Comparison of ENCODE assay signal across 11 mouse cellular contexts in genomic region chr6:52169499-52170165, GRCm38 (mm10). TPM values are rescaled to one million over a fixed set of nuclear protein-coding genes. Genes with fewer than 3 reads are reported as not detected.
DNase-seq lines count a peak whose midpoint lies in the region; ATAC-seq lines count a peak whose summit lies in the region.
"Had no signal": no experiment of that assay in that cellular context is flagged by ENCODE, and none has a peak within 500 bp of the region (broad histone marks: within the 10 kb centered on the region; RNA-seq: fewer than 3 reads in every experiment).

No protein-coding gene starts in this region.

- peak overlapping the region; percentile 32 for H3K4me2 ChIP-seq in kidney, embryonic 14.5 days (replicated peaks; ENCODE audit: low read depth, low read length)
- H3K4me2 ChIP-seq in intestine, embryonic 14.5 days (ENCODE audit: low read length) = peak overlapping the region; percentile 70
- peak overlapping the region; percentile 99 for H3K4me2 ChIP-seq in neural tube, embryonic 12.5 days (replicated peaks)

- no peak for DNase-seq in kidney, postnatal 36 days
- DNase-seq in embryonic facial prominence, embryonic 10.5 days (ENCODE audit: low spot score) = no peak
- DNase-seq in intestine, embryonic 14.5 days (ENCODE audit: low spot score) = peak; percentile 67
- DNase-seq in thymus, postnatal 4 days = no peak
- no peak for DNase-seq in ovary, postnatal 36 days (ENCODE audit: low spot score)
- DNase-seq: cerebellum, adult 2 months had no signal

- 24% methylated on average over 16 of the region's 16 CpGs for WGBS in kidney, embryonic 14.5 days
- WGBS in embryonic facial prominence, embryonic 10.5 days = 4% methylated on average over 16 of the region's 16 CpGs
- whole genome bisulfite sequencing in intestine, embryonic 14.5 days = 33% methylated on average over 16 of the region's 16 CpGs
- 8% methylated on average over 16 of the region's 16 CpGs for WGBS in neural tube, embryonic 12.5 days

- no peaks in the 10 kb centered on the region for H3K9me3 ChIP-seq in kidney, embryonic 14.5 days (ENCODE audit: control insufficient read depth, low read length)
- H3K9me3 ChIP-seq in embryonic facial prominence, embryonic 10.5 days = no peaks in the 10 kb centered on the region
- H3K9me3 ChIP-seq in intestine, embryonic 14.5 days (ENCODE audit: control insufficient read depth, low read length) = no peaks in the 10 kb centered on the region
- no peaks in the 10 kb centered on the region for H3K9me3 ChIP-seq in neural tube, embryonic 12.5 days

- no peak for ATAC-seq in kidney, embryonic 14.5 days (ENCODE audit: low FRiP score, low TSS enrichment)
- ATAC-seq in intestine, embryonic 14.5 days (replicated peaks; ENCODE audit: low FRiP score, low TSS enrichment, low read depth) = no peak
- ATAC-seq in neural tube, embryonic 12.5 days (ENCODE audit: low FRiP score, low read depth) = no peak
- no peak for ATAC-seq in inflammation-experienced regulatory T-cells, adult 6 months
- ATAC-seq: forebrain, embryonic 14.5 days had no signal

- H3K9ac ChIP-seq in kidney, embryonic 14.5 days (ENCODE audit: low read depth, low read length) = peak overlapping the region; percentile 44; the same call in 1 of the 2 replicates
- peak overlapping the region; percentile 87 for H3K9ac ChIP-seq in intestine, embryonic 14.5 days (ENCODE audit: low read length)
- peak overlapping the region; percentile 99 for H3K9ac ChIP-seq in neural tube, embryonic 12.5 days

- H3K4me3 ChIP-seq in kidney, embryonic 14.5 days (ENCODE audit: low read length) = no peak overlapping the region
- peak overlapping the region; percentile 78 for H3K4me3 ChIP-seq in embryonic facial prominence, embryonic 10.5 days
- H3K4me3 ChIP-seq in intestine, embryonic 14.5 days (ENCODE audit: low read depth, low read length) = peak overlapping the region; percentile 59; the same call in 1 of the 2 replicates
- peak overlapping the region; percentile 31 for H3K4me3 ChIP-seq in neural tube, embryonic 12.5 days

- peaks cover 82% of the 10 kb centered on the region for H3K4me1 ChIP-seq in kidney, embryonic 14.5 days (ENCODE audit: control insufficient read depth, insufficient read depth, low read length)
- peaks cover 33% of the 10 kb centered on the region for H3K4me1 ChIP-seq in embryonic facial prominence, embryonic 10.5 days
- peaks cover 47% of the 10 kb centered on the region for H3K4me1 ChIP-seq in intestine, embryonic 14.5 days (replicated peaks; ENCODE audit: control insufficient read depth, insufficient read depth, low read length)
- peaks cover 82% of the 10 kb centered on the region for H3K4me1 ChIP-seq in neural tube, embryonic 12.5 days

- peaks cover 15% of the 10 kb centered on the region; the same call in 1 of the 2 replicates for H3K36me3 ChIP-seq in kidney, embryonic 14.5 days (ENCODE audit: control insufficient read depth, insufficient read depth, low read length)
- no peaks in the 10 kb centered on the region for H3K36me3 ChIP-seq in embryonic facial prominence, embryonic 10.5 days (replicated peaks)
- H3K36me3 ChIP-seq in intestine, embryonic 14.5 days (ENCODE audit: control insufficient read depth, insufficient read depth, low read length) = no peaks in the 10 kb centered on the region
- peaks cover 21% of the 10 kb centered on the region for H3K36me3 ChIP-seq in neural tube, embryonic 12.5 days

- H3K27me3 ChIP-seq in kidney, embryonic 14.5 days (ENCODE audit: control insufficient read depth, insufficient read depth, low read length) = no peaks in the 10 kb centered on the region; the same call in 1 of the 2 replicates
- H3K27me3 ChIP-seq in embryonic facial prominence, embryonic 10.5 days (replicated peaks; ENCODE audit: low read depth, poor library complexity, severe bottlenecking) = peaks cover 100% of the 10 kb centered on the region
- 0 out of 2 replicates have a peak, but pooled peaks cover 8% of the 10 kb centered on the region for H3K27me3 ChIP-seq in intestine, embryonic 14.5 days (replicated peaks; ENCODE audit: control insufficient read depth, insufficient read depth, low read length)
- H3K27me3 ChIP-seq in neural tube, embryonic 12.5 days (replicated peaks) = no peaks in the 10 kb centered on the region
- H3K27me3 ChIP-seq: CH12.LX had no signal

- H3K27ac ChIP-seq in kidney, embryonic 14.5 days (ENCODE audit: low read depth, low read length) = peak overlapping the region; percentile 97
- peak overlapping the region; percentile 71 for H3K27ac ChIP-seq in embryonic facial prominence, embryonic 10.5 days (replicated peaks)
- H3K27ac ChIP-seq in intestine, embryonic 14.5 days (ENCODE audit: low read depth) = peak overlapping the region; percentile 88
- peak overlapping the region; percentile 96 for H3K27ac ChIP-seq in neural tube, embryonic 12.5 days

RNA-seq across cellular contexts. Expression of gene Hoxa2, which starts 5.0 kb away (rescaled TPM):
- 4.7 and 5.5 TPM in 2 replicates for polyA plus RNA-seq in kidney, embryonic 14.5 days (2014; fragmentation: Nextera tagmentation; extraction: Ambion mirVana)
- 8.7 and 16.7 TPM in 2 replicates for polyA plus RNA-seq in embryonic facial prominence, embryonic 10.5 days (2016; fragmentation: Nextera tagmentation; extraction: Ambion mirVana)
- 10.1 and 10.8 TPM in 2 replicates for polyA plus RNA-seq in intestine, embryonic 14.5 days (2014; fragmentation: Nextera tagmentation; extraction: Ambion mirVana)
- 25.6 and 34.2 TPM in 2 replicates for polyA plus RNA-seq in neural tube, embryonic 12.5 days (2016; fragmentation: Nextera tagmentation; extraction: Ambion mirVana)
- not detected for polyA plus RNA-seq in inflammation-experienced regulatory T-cells, adult 6 months (2017; shearing (Covaris generic))
- polyA plus RNA-seq: forebrain, embryonic 14.5 days had no signal

RNA-seq across cellular contexts. Expression of gene 5730596B20Rik, which starts 7.7 kb away (rescaled TPM):
- polyA plus RNA-seq in kidney, embryonic 14.5 days (2014; fragmentation: Nextera tagmentation; extraction: Ambion mirVana) = 2.7 and 2.9 TPM in 2 replicates
- polyA plus RNA-seq in embryonic facial prominence, embryonic 10.5 days (2016; fragmentation: Nextera tagmentation; extraction: Ambion mirVana) = 0.12 and 0.64 TPM in 2 replicates
- 2.5 and 2.8 TPM in 2 replicates for polyA plus RNA-seq in intestine, embryonic 14.5 days (2014; fragmentation: Nextera tagmentation; extraction: Ambion mirVana)
- polyA plus RNA-seq in neural tube, embryonic 12.5 days (2016; fragmentation: Nextera tagmentation; extraction: Ambion mirVana) = 6.4 and 7.0 TPM in 2 replicates
- not detected for polyA plus RNA-seq in inflammation-experienced regulatory T-cells, adult 6 months (2017; shearing (Covaris generic))
- polyA plus RNA-seq: forebrain, embryonic 14.5 days had no signal

RNA-seq across cellular contexts. Expression of gene Hoxa1, which starts 11.5 kb away (rescaled TPM):
- polyA plus RNA-seq in kidney, embryonic 14.5 days (2014; fragmentation: Nextera tagmentation; extraction: Ambion mirVana) = 0.64 and 1.0 TPM in 2 replicates
- polyA plus RNA-seq in embryonic facial prominence, embryonic 10.5 days (2016; fragmentation: Nextera tagmentation; extraction: Ambion mirVana) = 0.57 and 0.62 TPM in 2 replicates
- polyA plus RNA-seq in intestine, embryonic 14.5 days (2014; fragmentation: Nextera tagmentation; extraction: Ambion mirVana) = 1.2 and 1.4 TPM in 2 replicates
- 4.7 and 5.0 TPM in 2 replicates for polyA plus RNA-seq in neural tube, embryonic 12.5 days (2016; fragmentation: Nextera tagmentation; extraction: Ambion mirVana)
- polyA plus RNA-seq in inflammation-experienced regulatory T-cells, adult 6 months (2017; shearing (Covaris generic)) = not detected
- polyA plus RNA-seq: forebrain, embryonic 14.5 days had no signal

RNA-seq across cellular contexts. Expression of gene Hoxa4, which starts 21.9 kb away (rescaled TPM):
- polyA plus RNA-seq in kidney, embryonic 14.5 days (2014; fragmentation: Nextera tagmentation; extraction: Ambion mirVana) = 3.1 and 3.6 TPM in 2 replicates
- 0.09 TPM in 1 of 2 replicates, not detected in the other for polyA plus RNA-seq in embryonic facial prominence, embryonic 10.5 days (2016; fragmentation: Nextera tagmentation; extraction: Ambion mirVana)
- 7.5 and 7.7 TPM in 2 replicates for polyA plus RNA-seq in intestine, embryonic 14.5 days (2014; fragmentation: Nextera tagmentation; extraction: Ambion mirVana)
- 7.1 and 9.7 TPM in 2 replicates for polyA plus RNA-seq in neural tube, embryonic 12.5 days (2016; fragmentation: Nextera tagmentation; extraction: Ambion mirVana)
- polyA plus RNA-seq in inflammation-experienced regulatory T-cells, adult 6 months (2017; shearing (Covaris generic)) = not detected
- polyA plus RNA-seq: forebrain, embryonic 14.5 days had no signal

RNA-seq across cellular contexts. Expression of gene Hoxa5, which starts 34.8 kb away (rescaled TPM):
- 15.7 and 16.6 TPM in 2 replicates for polyA plus RNA-seq in kidney, embryonic 14.5 days (2014; fragmentation: Nextera tagmentation; extraction: Ambion mirVana)
- 0.23 TPM in 1 of 2 replicates, not detected in the other for polyA plus RNA-seq in embryonic facial prominence, embryonic 10.5 days (2016; fragmentation: Nextera tagmentation; extraction: Ambion mirVana)
- polyA plus RNA-seq in intestine, embryonic 14.5 days (2014; fragmentation: Nextera tagmentation; extraction: Ambion mirVana) = 30.1 and 34.1 TPM in 2 replicates
- polyA plus RNA-seq in neural tube, embryonic 12.5 days (2016; fragmentation: Nextera tagmentation; extraction: Ambion mirVana) = 72.6 and 76.1 TPM in 2 replicates
- not detected for polyA plus RNA-seq in inflammation-experienced regulatory T-cells, adult 6 months (2017; shearing (Covaris generic))
- polyA plus RNA-seq: forebrain, embryonic 14.5 days had no signal

Comparison
In these comparisons a context has a peak if more than half of its experiments do, and no peak if none do; other contexts are left out.
1. H3K4me2 ChIP-seq: peak in every context shown above with its lines; median percentile 99 in neural tube, embryonic 12.5 days; 70 in intestine, embryonic 14.5 days; 32 in kidney, embryonic 14.5 days.
2. H3K9ac ChIP-seq: peak in every context shown above with its lines; median percentile 99 in neural tube, embryonic 12.5 days; 87 in intestine, embryonic 14.5 days; 44 in kidney, embryonic 14.5 days.